Mouse (Mus musculus) embryonic stem cell, embryonic (primary cell): ENCODE measurements around the gene Pla2g16.

Source experiments
- CTCF ChIA-PET, 4 experiments: fragments of 300-600 bp in 2 of 4; fragments of 350-600 bp in 2 of 4; sonication (Branson Sonifier 250); formaldehyde crosslinking; loops; one replicate each; lab custom pipeline; 2022; ENCODE audit warnings: inconsistent platforms in 2 of 4; lab: Charles Lee
- POLR2A ChIA-PET, 4 experiments: fragments of 300-600 bp in 2 of 4; fragments of 350-600 bp in 2 of 4; sonication (Branson Sonifier 250); formaldehyde crosslinking; loops; one replicate each; lab custom pipeline; 2022; ENCODE audit warnings: antibody characterized with exemption in 4 of 4, inconsistent platforms in 1 of 4; lab: Charles Lee

The Pla2g16 gene

GRCm38 (mm10) chr19:7585764-7586163 is 28.5 kb downstream of the Pla2g16 start:
- ChIA-PET POLR2A (interaction anchor here in 2 of 4 experiments (0.5 to 1.7 kb wide), 8 partner anchors 10 to 1132 kb away, joined by 3 to 10 read pairs (median 6); partner anchors contain the start of gene Lgals12 (in 2 of the 2)), CTCF (no interaction called here)

DNA sequence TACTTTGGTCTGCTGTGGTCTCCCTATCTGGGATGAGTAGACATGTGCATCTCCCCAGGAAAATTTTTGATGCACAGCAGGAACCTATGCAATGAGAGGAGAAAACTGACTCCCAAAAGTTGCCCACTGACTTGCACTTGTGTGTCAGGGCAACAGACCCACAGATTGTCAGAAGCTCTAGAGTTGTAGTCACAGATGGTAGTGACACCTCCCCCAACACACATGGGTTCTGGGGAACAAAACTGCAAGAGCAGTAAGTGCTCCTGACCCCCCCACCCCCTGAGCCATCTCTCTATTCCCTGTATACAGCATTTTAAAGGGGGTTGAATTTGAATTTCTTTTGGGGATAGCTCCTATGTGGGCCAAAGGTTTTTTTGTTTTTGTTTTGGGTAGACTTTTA is 33.5 kb downstream of the Pla2g16 start:
- ChIA-PET POLR2A (interaction anchor here in 3 of 4 experiments (0.7 to 2.1 kb wide), 7 partner anchors 10 to 83 kb away, joined by 3 to 10 read pairs (median 4); partner anchors contain the start of genes Lgals12 (in 1 of the 3) and Pla2g16 (in 1 of the 3)), CTCF (interaction anchor here in 1 of 4 experiments (0.9 to 1.3 kb wide), 2 partner anchors 18 to 27 kb away, joined by 3 to 4 read pairs; no protein-coding TSS in a partner anchor)

DNA sequence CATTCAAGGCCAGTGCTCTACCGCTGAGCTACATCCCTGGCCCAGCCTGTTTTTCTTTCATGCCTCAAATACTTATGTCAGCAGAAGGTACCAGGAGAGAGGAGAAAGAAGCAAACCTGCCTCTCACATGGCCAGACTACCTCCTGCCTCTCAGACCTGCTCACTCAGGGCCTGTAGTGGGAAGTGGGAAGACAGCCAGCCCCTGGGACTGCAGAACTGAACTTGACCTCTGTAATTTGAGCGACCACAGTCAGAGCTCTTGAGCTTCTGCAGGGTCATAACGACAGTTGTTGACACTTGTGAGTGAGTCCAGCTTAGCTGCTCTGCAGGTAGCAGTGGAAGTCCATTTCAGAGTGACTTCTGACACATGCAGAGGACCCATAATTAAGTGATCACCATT is 34.8 kb downstream of the Pla2g16 start:
- POLR2A ChIA-PET: interaction anchor here in 2 of 4 experiments (0.5 to 0.8 kb wide), 3 partner anchors 9 to 94 kb away, joined by 3 to 5 read pairs (median 3); no protein-coding TSS in a partner anchor

DNA sequence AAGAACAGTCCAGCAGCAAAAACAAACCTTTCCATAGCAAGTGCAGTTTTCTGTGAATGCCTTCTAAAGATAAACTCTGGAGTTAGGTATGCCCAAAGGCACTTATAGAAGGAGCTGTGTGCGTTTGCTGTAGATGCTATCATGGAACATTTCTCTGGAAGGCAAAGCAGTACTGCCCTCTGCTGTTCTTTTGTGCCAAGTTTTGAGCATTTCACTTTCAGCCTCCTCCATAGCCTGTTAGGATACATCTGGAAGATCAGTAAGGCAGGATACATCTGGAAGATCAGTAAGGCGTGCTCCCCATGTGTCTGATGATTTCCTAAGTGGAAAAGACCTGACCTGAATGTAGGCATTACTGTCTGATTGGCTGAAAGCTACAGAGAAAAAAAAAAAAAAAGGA is 38.3 kb downstream of the Pla2g16 start:
- ChIA-PET POLR2A (interaction anchor here (0.6 to 2.7 kb wide), 12 partner anchors 9 to 1121 kb away, joined by 3 to 13 read pairs (median 3); partner anchors contain the start of genes Pla2g16 (in 2 of the 4) and Kcnk4 (in 1 of the 4)), CTCF (interaction anchor here (0.5 to 2.7 kb wide), 36 partner anchors 11 to 461 kb away, joined by 3 to 19 read pairs (median 4); partner anchors contain the start of gene Pla2g16 (in 1 of the 4))

More for the DNA sequence above, 34.8 kb downstream of the Pla2g16 start:
- CTCF ChIA-PET: interaction anchor here in 1 of 4 experiments (0.7 kb wide), 2 partner anchors 20 to 1934 kb away, joined by 3 to 5 read pairs; no protein-coding TSS in a partner anchor

DNA sequence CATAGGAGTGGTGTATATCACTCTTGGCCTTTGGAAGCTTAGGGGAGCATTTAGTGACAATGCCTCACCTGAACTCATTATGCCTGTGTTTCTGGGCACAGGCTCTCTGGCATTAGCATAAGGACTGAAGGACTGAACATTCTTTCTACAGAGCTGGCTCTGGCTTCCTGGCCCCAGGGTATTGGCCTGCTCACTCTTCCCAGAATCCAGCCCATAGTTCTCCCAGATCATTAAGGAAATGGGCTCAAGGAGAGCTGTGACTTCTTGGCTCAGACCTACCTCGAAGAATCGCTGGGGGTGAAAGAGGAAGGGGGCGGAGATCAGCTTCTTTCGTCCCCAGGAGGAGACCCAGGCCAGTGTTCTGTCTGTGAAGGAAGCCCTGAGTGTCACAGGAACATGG is 41.2 kb downstream of the Pla2g16 start:
- POLR2A ChIA-PET: interaction anchor here in 3 of 4 experiments (1.0 to 2.0 kb wide), 8 partner anchors 8 to 35 kb away, joined by 3 to 15 read pairs (median 4); partner anchors contain the start of gene Lgals12 (in 2 of the 3)
- CTCF ChIA-PET: interaction anchor here in 2 of 4 experiments (0.8 to 1.3 kb wide), 6 partner anchors 8 to 91 kb away, joined by 3 to 5 read pairs (median 3); partner anchors contain the start of gene Lgals12 (in 1 of the 2)

DNA sequence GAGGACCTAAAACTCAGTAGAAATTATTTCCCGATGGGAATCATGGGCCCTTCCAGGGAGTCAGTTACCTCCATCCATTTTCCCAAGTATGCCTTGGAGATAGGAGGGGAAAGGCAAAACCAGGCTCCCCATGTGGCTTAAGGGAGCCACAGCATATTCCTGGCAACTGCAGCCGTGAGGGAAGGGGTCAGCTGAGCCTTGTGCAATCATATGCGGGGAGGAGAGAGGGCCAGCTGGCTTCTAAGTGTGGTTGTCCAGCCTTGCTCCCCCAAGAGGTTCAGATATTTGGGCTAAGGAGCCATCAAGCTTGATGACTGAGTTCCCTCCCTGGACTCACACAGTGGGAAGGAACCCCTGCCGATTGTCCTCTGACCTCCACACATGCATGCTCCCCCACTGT is 44.3 kb downstream of the Pla2g16 start:
- ChIA-PET CTCF (interaction anchor here in 1 of 4 experiments (0.7 kb wide), 1 partner anchor 16 kb away, joined by 6 read pairs; no protein-coding TSS in a partner anchor), POLR2A (interaction anchor here in 2 of 4 experiments (0.6 to 1.4 kb wide), 2 partner anchors 10 to 1061 kb away, joined by 3 read pairs; partner anchors contain the start of gene Chrm1 (in 1 of the 2))

DNA sequence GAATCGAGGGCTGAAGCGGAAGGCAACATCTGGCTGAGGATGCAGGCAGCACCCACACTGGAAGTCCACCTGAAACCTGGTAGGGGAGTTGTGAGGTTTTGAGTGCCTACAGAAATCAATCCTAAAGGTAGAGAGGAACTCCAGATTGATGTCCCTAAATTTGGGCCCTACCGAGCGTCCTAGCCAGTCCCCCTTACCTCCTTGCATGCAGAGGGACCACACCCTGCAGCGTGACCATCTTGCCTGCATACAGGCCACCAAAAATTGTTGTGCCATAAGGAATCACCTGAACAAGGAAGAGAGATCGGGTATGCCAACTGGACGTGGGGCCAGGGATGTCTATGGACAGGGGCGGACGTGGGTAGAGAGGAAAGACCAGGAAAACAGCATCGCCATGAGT is 46.8 kb downstream of the Pla2g16 start:
- CTCF ChIA-PET: no interaction called here
- POLR2A ChIA-PET: no interaction called here

DNA sequence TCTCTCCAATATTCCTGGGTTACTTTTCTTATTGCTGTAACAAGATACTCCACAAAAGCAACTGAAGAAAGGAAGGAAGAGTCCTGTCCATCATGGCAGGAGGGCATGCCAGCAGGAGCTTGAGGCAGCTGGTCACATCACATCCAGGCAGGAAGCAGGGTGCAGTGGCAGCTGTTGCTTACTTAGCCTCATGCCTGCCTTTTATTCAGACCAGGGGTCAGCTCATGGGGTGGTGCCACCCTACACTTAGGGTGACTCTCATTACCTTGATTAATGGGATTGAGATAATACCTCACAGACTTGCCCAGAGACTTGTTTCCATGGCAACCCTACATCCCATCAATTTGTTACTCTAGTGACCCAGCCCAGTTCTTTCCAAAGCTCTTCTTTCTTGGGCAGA is 47.8 kb downstream of the Pla2g16 start:
- ChIA-PET POLR2A (interaction anchor here in 2 of 4 experiments (0.8 to 6.1 kb wide), 5 partner anchors 9 to 111 kb away, joined by 3 to 57 read pairs (median 3); partner anchors contain the start of gene Atl3 (in 1 of the 2)), CTCF (interaction anchor here in 2 of 4 experiments (0.6 to 3.0 kb wide), 2 partner anchors 10 to 12 kb away, joined by 5 to 26 read pairs; no protein-coding TSS in a partner anchor)

- CTCF ChIA-PET: interaction anchor here (0.6 to 3.0 kb wide), 11 partner anchors 8 to 1077 kb away, joined by 3 to 26 read pairs (median 4); no protein-coding TSS in a partner anchor
- POLR2A ChIA-PET: interaction anchor here in 3 of 4 experiments (0.7 to 6.1 kb wide), 54 partner anchors 8 to 1119 kb away, joined by 3 to 57 read pairs (median 4); partner anchors contain the start of genes Atl3 (in 2 of the 3), Pla2g16 (in 2 of the 3), Rtn3 (in 2 of the 3) and 2700081O15Rik (in 1 of the 3)
Observed at GRCm38 (mm10) chr19:7605930-7606783, 48.9 kb downstream of the Pla2g16 start.

GRCm38 (mm10) chr19:7606801-7607689 is 49.8 kb downstream of the Pla2g16 start, which contains the start of gene Lgals12:
TSS of gene Lgals12 (minus strand) at chr19:7607193.
- ChIA-PET POLR2A (interaction anchor here in 3 of 4 experiments (0.6 to 6.1 kb wide), 60 partner anchors 8 to 1118 kb away, joined by 3 to 57 read pairs (median 4); partner anchors contain the start of genes Atl3 (in 2 of the 3), Pla2g16 (in 2 of the 3), Rtn3 (in 2 of the 3) and 2700081O15Rik (in 1 of the 3)), CTCF (interaction anchor here (0.8 to 3.0 kb wide), 10 partner anchors 9 to 1076 kb away, joined by 3 to 26 read pairs (median 4); no protein-coding TSS in a partner anchor)

GRCm38 (mm10) chr19:7607690-7608201 is 50.5 kb downstream of the Pla2g16 start:
- CTCF ChIA-PET: interaction anchor here (1.0 to 3.0 kb wide), 5 partner anchors 9 to 1076 kb away, joined by 4 to 26 read pairs (median 7); no protein-coding TSS in a partner anchor
- POLR2A ChIA-PET: interaction anchor here in 3 of 4 experiments (0.6 to 6.1 kb wide), 31 partner anchors 9 to 1117 kb away, joined by 3 to 57 read pairs (median 5); partner anchors contain the start of genes Pla2g16 (in 2 of the 3), Rtn3 (in 1 of the 3) and Stip1 (in 1 of the 3)

GRCm38 (mm10) chr19:7611942-7612757 is 54.9 kb downstream of the Pla2g16 start, which contains the start of gene Hrasls5:
TSS of gene Hrasls5 (plus strand) at chr19:7612541.
- CTCF ChIA-PET: interaction anchor here in 2 of 4 experiments (0.5 to 1.4 kb wide), 4 partner anchors 20 to 1071 kb away, joined by 3 to 4 read pairs (median 3); no protein-coding TSS in a partner anchor
- POLR2A ChIA-PET: interaction anchor here in 1 of 4 experiments (1.1 kb wide), 1 partner anchor 54 kb away, joined by 4 read pairs; the partner anchor contains the start of gene Pla2g16

- ChIA-PET CTCF (no interaction called here), POLR2A (no interaction called here)
Observed at GRCm38 (mm10) chr19:7613151-7613550, 55.9 kb downstream of the Pla2g16 start.

DNA sequence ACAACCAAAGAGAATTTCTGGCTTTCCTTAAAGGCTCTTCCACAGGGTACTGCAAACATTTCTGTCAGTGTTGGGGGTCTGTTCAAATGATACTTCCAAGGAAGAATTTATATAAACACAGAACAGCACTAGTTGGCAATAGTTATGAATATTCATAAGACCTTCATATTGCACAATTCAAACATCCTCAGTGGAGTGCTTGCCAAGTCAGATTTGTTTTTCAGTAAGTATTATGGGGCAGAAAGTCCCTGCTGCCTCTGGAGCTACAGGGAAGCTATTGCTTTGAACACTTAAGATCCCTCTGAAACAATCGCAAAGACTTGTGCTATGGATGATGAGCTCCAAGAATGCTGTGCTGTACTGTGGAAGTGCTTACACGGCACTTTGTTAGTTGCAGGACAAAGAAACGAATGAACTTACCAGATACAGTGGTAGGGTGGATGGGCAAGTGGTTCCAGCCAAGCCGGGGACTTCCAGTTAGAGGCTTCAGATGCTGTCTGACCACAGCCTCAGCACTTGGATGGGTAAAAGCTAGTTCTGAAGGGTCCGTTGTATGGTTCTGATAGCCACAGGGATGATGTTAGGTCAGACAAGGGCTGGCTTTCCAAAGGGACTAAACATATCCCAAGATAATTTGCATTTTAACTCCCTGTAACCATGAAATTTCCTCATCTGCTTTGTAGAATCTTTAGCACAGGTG is 59.1 kb downstream of the Pla2g16 start:
- ChIA-PET CTCF (interaction anchor here (0.6 to 3.0 kb wide), 6 partner anchors 9 to 108 kb away, joined by 4 to 26 read pairs (median 9); partner anchors contain the start of gene Lgals12 (in 2 of the 4)), POLR2A (interaction anchor here in 2 of 4 experiments (0.7 to 3.9 kb wide), 5 partner anchors 9 to 89 kb away, joined by 3 to 29 read pairs (median 3); partner anchors contain the start of gene Lgals12 (in 1 of the 2))
